Mouse (Mus musculus): ENCODE data around the gene Med23.

The Med23 gene

GRCm38 (mm10) chr10:24886008-24886407 is 16.2 kb downstream of the Med23 start:
- no peak for DNase-seq

GRCm38 (mm10) chr10:24888343-24888742 is 18.6 kb downstream of the Med23 start:
- no peak for DNase-seq

- DNase-seq: no peak
Observed at GRCm38 (mm10) chr10:24895927-24896326, 26.1 kb downstream of the Med23 start.

GRCm38 (mm10) chr10:24905627-24906026 is 35.8 kb downstream of the Med23 start:
- no peak for DNase-seq

GRCm38 (mm10) chr10:24911199-24911598 is 41.4 kb downstream of the Med23 start:
- DNase-seq: peak; percentile 43

GRCm38 (mm10) chr10:24912576-24912975 is 42.8 kb downstream of the Med23 start:
- no peak for DNase-seq

- DNase-seq: no peak
Observed at GRCm38 (mm10) chr10:24915486-24915885, 45.7 kb downstream of the Med23 start.

GRCm38 (mm10) chr10:24922977-24923376 is 53.2 kb downstream of the Med23 start:
- DNase-seq: no peak

- no peak for DNase-seq
Observed at GRCm38 (mm10) chr10:24924296-24924695, 54.5 kb downstream of the Med23 start.

- no peak for DNase-seq
Observed at GRCm38 (mm10) chr10:24926380-24926779, 56.6 kb downstream of the Med23 start.

GRCm38 (mm10) chr10:24926962-24927720 is 57.4 kb downstream of the Med23 start, which contains the start of gene Arg1:
Gene Arg1 (minus strand): TSS chr10:24927484.
- DNase-seq: no peak

- DNase-seq: peak in 1 of 2 experiments; percentile 8
Observed at GRCm38 (mm10) chr10:24928072-24928471, 58.3 kb downstream of the Med23 start.

- no peak for DNase-seq
Observed at GRCm38 (mm10) chr10:24930143-24930542, 60.4 kb downstream of the Med23 start.

- DNase-seq: no peak
Observed at GRCm38 (mm10) chr10:24947871-24948270, 78.1 kb downstream of the Med23 start.

GRCm38 (mm10) chr10:24948278-24948677 is 78.5 kb downstream of the Med23 start:
- peak; percentile 32 to 43 for DNase-seq

- DNase-seq: no peak
Observed at GRCm38 (mm10) chr10:24950223-24950622, 80.4 kb downstream of the Med23 start.

GRCm38 (mm10) chr10:24951575-24951974 is 81.8 kb downstream of the Med23 start:
- no peak for DNase-seq

GRCm38 (mm10) chr10:24952549-24952948 is 82.8 kb downstream of the Med23 start:
- DNase-seq: peak in 1 of 2 experiments; percentile 10

- DNase-seq: peak in 1 of 2 experiments; percentile 21
Observed at GRCm38 (mm10) chr10:24953876-24954275, 84.1 kb downstream of the Med23 start.

- DNase-seq: no peak
Observed at GRCm38 (mm10) chr10:24958280-24959042, 88.7 kb downstream of the Med23 start.

GRCm38 (mm10) chr10:24959043-24959916 is 89.5 kb downstream of the Med23 start:
- DNase-seq: peak; percentile 20

- no peak for DNase-seq
Observed at GRCm38 (mm10) chr10:24961112-24961511, 91.3 kb downstream of the Med23 start.

GRCm38 (mm10) chr10:24961889-24962288 is 92.1 kb downstream of the Med23 start:
- no peak for DNase-seq
